Mouse (Mus musculus): Measurements from ENCODE around the gene Fkbp5.

- TF ChIP-seq POLR2A (IDR thresholded peaks at IDR 0.05; ENCODE audit: borderline replicate concordance, control insufficient read depth, low read depth, low read length): no peak
- no peak for TF ChIP-seq CTCF (IDR thresholded peaks at IDR 0.05; ENCODE audit: control insufficient read depth, insufficient read depth, low read length)
Observed at GRCm38 (mm10) chr17:28476441-28476840, 40.9 kb downstream of the Fkbp5 start.
